Mouse (Mus musculus) liver, embryonic 16.5 days (tissue): ENCODE results near the gene Dnajb1. TPM values are rescaled to one million over a fixed set of nuclear protein-coding genes. Genes with fewer than 3 reads are reported as not detected.

Experiments
- ATAC-seq: fragments of 200-750 bp; cut with Nextera tagmentation; 2 replicates; pipeline ENCODE4 v1.8.0; 2017; ENCODE audit warnings: low read depth, mild to moderate bottlenecking, moderate number of reproducible peaks, moderate library complexity
- H3K27ac ChIP-seq: fragments of 300-500 bp; sonication (generic); 2 replicates; pipeline ENCODE4 v1.5.1; 2014; ENCODE audit warnings: mild to moderate bottlenecking, low read length
- H3K27me3 ChIP-seq: fragments of 300-500 bp; sonication (generic); 2 replicates; pipeline ENCODE4 v1.6.1; 2014; ENCODE audit warnings: low read depth, low read length, mixed read lengths; ENCODE audit not compliant: control insufficient read depth, insufficient read depth
- H3K36me3 ChIP-seq: fragments of 300-500 bp; sonication (generic); 2 replicates; pipeline ENCODE4 v1.6.1; 2014; ENCODE audit warnings: mild to moderate bottlenecking; ENCODE audit not compliant: control insufficient read depth, insufficient read depth
- H3K4me1 ChIP-seq: fragments of 300-500 bp; sonication (generic); 2 replicates; pipeline ENCODE4 v1.6.1; 2014; ENCODE audit warnings: low read depth, low read length, mixed read lengths; ENCODE audit not compliant: control insufficient read depth
- H3K4me2 ChIP-seq: fragments of 300-500 bp; sonication (generic); 2 replicates; pipeline ENCODE4 v1.6.1; 2014; ENCODE audit warnings: low read depth, low read length, mixed read lengths
- H3K4me3 ChIP-seq: fragments of 300-500 bp; sonication (generic); 2 replicates; pipeline ENCODE4 v1.5.1; 2014; ENCODE audit warnings: low read depth, mild to moderate bottlenecking, low read length
- H3K9ac ChIP-seq: fragments of 300-500 bp; sonication (generic); 2 replicates; pipeline ENCODE4 v1.6.1; 2014; ENCODE audit warnings: low read depth, low read length
- H3K9me3 ChIP-seq: fragments of 300-500 bp; sonication (generic); replicated peaks from 2 replicates; pipeline ENCODE4 v1.6.1; 2016; ENCODE audit warnings: low read length; ENCODE audit not compliant: control insufficient read depth
- WGBS: fragments of 180-500 bp; shearing (Covaris S2); extraction: QIAGEN DNeasy Blood & Tissue Kit; methylation state at CpG from one replicate; pipeline ENCODE4 v1.1.7; 2014; ENCODE audit not compliant: insufficient replicate concordance; 5-methylcytosine and 5-hydroxymethylcytosine counted together
- polyA plus RNA-seq: library from polyadenylated mRNA; unstranded; fragments of >200 nt; fragmentation: Nextera tagmentation; extraction: Ambion mirVana; gene quantifications from 2 replicates; pipeline ENCODE4 v1.2.1, GENCODE M21; 2015

Dnajb1 gene
- polyA plus RNA-seq, 1 experiment from 2014 or later, result 50.1 TPM

DNA sequence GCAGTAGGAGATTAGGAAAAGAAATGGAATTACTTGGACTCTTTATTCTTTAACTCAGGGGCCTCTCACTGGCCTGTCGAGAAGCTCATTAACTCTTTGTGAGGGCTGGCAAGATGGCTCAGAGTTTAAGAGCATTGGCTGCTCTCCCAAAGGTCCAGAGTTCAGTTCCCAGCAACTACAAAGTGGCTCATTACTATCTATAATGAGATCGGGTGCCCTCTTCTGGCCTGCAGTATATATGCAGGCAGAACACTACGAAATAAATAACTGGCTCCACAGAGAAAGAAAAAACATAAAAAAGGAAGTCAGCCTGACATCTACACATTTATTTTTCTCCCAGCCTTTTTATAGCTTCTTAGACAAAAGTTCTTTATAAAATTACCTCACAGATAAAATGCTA, 11.6 kb upstream of the Dnajb1 start:
- H3K27ac ChIP-seq, result peak overlapping the region; percentile 18; the same call in 1 of the 2 replicates
- H3K9me3 ChIP-seq, result no peaks in the 10 kb centered on the region
- H3K9ac ChIP-seq, result no peak overlapping the region
- 17% methylated on average over 3 of the region's 3 CpGs for WGBS
- no peak overlapping the region for H3K4me3 ChIP-seq
- H3K4me2 ChIP-seq, result no peak overlapping the region
- no peak for ATAC-seq
- peaks cover 59% of the 10 kb centered on the region for H3K4me1 ChIP-seq
- H3K36me3 ChIP-seq, result no peaks in the 10 kb centered on the region
- no peaks in the 10 kb centered on the region for H3K27me3 ChIP-seq

DNA sequence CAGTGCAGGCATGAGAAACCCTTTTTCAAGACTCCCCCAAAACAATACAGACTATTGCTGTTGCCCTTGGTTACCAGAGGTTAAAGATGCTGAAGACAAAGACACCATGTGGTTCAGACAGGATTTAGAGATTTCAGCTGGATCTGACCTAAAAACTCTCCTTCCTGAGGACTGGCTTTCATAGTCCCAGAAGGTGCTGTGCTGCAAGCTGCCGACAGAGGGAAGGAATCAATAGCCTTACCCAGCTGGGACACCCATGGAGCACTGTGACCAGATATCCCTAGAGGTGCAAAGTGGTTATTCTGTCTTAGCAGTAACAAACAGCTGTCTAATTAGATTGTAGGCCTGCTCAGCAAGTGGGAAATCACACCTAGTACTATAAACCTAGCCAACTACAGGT, 9.8 kb upstream of the Dnajb1 start:
- Histone ChIP-seq H3K9ac (no peak overlapping the region), H3K9me3 (no peaks in the 10 kb centered on the region), H3K4me2 (no peak overlapping the region), H3K4me3 (no peak overlapping the region), H3K4me1 (peaks cover 59% of the 10 kb centered on the region), H3K27me3 (no peaks in the 10 kb centered on the region), H3K27ac (no peak overlapping the region), H3K36me3 (no peaks in the 10 kb centered on the region)
- 45% methylated on average over 1 of the region's 1 CpGs for WGBS
- no peak for ATAC-seq

DNA sequence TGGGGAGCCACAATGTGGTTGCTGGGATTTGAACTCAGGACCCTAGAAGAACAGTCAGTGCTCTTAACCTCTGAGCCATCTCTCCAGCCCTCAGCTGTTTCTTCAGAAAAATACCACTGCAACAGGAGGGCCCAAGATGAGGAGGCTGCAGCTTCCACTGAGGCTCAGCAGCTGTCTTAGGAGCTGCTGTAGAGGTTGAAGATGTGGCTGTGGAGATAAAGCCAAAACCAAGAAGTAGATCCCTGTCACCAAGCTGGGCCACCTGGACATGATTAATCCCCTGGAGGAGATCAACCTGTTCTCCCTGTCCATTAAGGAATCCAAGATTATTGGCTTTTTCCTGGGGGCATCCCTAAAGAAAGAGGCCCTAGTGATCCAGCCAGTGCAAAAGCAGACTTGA, 8.2 kb upstream of the Dnajb1 start:
- Histone ChIP-seq H3K27me3 (no peaks in the 10 kb centered on the region), H3K9ac (peak overlapping the region; percentile 54), H3K27ac (peak overlapping the region; percentile 95), H3K36me3 (peaks cover 5% of the 10 kb centered on the region; the same call in 1 of the 2 replicates), H3K4me1 (peaks cover 59% of the 10 kb centered on the region), H3K4me3 (peak overlapping the region; percentile 10; the same call in 1 of the 2 replicates), H3K4me2 (peak overlapping the region; percentile 59), H3K9me3 (no peaks in the 10 kb centered on the region)
- peak; percentile 49 for ATAC-seq

DNA sequence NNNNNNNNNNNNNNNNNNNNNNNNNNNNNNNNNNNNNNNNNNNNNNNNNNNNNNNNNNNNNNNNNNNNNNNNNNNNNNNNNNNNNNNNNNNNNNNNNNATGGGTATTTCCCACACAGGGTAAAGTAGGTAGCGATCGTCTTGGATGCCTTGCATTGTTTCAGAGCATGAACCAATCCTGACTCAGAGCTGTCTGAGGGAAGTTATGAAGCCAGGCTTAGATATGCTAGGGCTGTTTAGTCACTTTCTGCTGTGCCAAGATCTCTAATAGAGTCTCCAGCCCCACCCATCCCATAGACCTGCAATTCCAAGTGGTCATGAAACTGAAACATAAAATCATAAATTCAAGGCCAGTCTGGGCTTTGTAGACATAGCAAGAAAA, 5.4 kb upstream of the Dnajb1 start:
- Histone ChIP-seq H3K4me1 (peaks cover 75% of the 10 kb centered on the region), H3K27me3 (no peaks in the 10 kb centered on the region), H3K9me3 (no peaks in the 10 kb centered on the region), H3K4me3 (no peak overlapping the region), H3K4me2 (no peak overlapping the region), H3K36me3 (peaks cover 5% of the 10 kb centered on the region; the same call in 1 of the 2 replicates), H3K27ac (peak overlapping the region; percentile 94), H3K9ac (no peak overlapping the region)
- WGBS, result 75% methylated on average over 2 of the region's 2 CpGs
- ATAC-seq, result no peak

DNA sequence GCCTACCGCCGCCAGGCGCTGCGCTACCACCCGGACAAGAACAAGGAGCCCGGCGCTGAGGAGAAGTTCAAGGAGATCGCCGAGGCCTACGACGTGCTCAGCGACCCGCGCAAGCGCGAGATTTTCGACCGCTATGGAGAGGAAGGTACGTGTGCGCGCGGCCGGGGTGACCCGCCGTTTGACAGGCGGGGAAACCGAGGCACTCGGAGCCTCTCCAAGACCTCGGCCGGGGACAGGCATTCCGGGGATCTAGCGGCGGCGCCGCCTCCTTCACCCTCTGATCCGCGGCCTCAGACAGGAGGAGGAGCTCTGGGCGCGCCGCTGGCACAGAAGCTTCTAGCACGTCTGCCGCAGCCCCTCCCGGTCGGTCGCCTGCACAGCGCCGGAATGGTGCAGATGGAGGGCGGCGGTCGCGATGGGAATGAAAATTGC, 421 bp downstream of the Dnajb1 start:
- no peaks in the 10 kb centered on the region for H3K27me3 ChIP-seq
- peaks cover 37% of the 10 kb centered on the region for H3K36me3 ChIP-seq
- H3K9ac ChIP-seq, result peak overlapping the region; percentile 91
- peak overlapping the region; percentile 81 for H3K4me3 ChIP-seq
- peak overlapping the region; percentile 98 for H3K27ac ChIP-seq
- WGBS, result under 1% methylated on average over 51 of the region's 51 CpGs
- H3K4me1 ChIP-seq, result peaks cover 52% of the 10 kb centered on the region
- no peaks in the 10 kb centered on the region for H3K9me3 ChIP-seq
- peak overlapping the region; percentile 73 for H3K4me2 ChIP-seq
- ATAC-seq, result peak; percentile 72

DNA sequence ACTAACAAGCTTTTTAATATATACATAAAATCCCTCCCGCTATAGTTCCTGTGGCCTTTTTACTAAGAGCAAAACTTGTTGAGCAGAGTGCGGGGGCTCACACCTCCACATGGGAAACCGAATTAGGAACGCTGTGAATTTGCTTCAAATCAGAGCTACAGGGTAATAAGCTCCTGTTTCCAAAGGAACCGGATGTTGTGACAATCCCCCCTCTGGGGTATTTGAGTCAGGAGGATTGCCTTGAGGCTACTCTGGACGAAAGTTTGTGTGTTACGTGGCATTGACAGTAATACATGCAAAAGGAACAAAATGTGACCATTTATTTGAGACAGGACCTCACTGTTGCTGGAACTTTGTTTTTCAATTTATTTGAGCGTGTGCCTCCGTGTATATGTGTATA, 1.1 kb downstream of the Dnajb1 start:
- Histone ChIP-seq H3K27ac (peak overlapping the region; percentile 98), H3K36me3 (peaks cover 38% of the 10 kb centered on the region), H3K4me3 (peak overlapping the region; percentile 81), H3K27me3 (no peaks in the 10 kb centered on the region), H3K9ac (peak overlapping the region; percentile 91), H3K4me1 (peaks cover 52% of the 10 kb centered on the region), H3K9me3 (no peaks in the 10 kb centered on the region), H3K4me2 (peak overlapping the region; percentile 73)
- ATAC-seq, result no peak
- WGBS, result 15% methylated on average over 9 of the region's 9 CpGs

DNA sequence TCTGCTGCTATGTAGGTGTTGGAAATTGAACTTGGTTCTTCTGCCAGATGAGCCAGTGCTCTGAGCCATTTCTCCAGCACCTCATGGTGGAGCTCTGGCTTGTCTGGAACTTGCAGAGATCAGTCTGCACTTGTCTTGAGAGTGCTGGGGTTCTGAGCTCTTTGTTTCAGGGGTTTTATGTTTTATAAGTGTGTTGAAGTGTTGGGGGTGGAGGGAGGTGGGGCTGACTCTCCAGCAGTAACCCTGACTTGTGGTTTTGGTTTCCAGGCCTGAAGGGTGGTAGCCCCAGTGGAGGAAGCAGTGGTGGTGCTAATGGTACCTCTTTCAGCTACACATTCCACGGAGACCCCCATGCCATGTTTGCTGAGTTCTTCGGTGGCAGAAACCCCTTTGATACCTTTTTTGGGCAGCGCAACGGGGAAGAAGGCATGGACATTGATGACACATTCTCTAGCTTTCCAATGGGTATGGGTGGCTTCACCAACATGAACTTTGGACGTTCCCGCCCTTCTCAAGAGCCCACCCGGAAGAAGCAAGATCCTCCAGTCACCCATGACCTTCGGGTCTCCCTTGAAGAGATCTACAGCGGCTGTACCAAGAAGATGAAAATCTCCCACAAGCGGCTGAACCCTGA, 1.7 kb downstream of the Dnajb1 start:
- peaks cover 34% of the 10 kb centered on the region for H3K36me3 ChIP-seq
- WGBS, result 64% methylated on average over 10 of the region's 10 CpGs
- H3K27me3 ChIP-seq, result no peaks in the 10 kb centered on the region
- peak overlapping the region; percentile 81 for H3K4me3 ChIP-seq
- H3K9me3 ChIP-seq, result no peaks in the 10 kb centered on the region
- peak overlapping the region; percentile 73 for H3K4me2 ChIP-seq
- no peak for ATAC-seq
- H3K9ac ChIP-seq, result peak overlapping the region; percentile 91
- H3K27ac ChIP-seq, result no peak overlapping the region
- peaks cover 49% of the 10 kb centered on the region for H3K4me1 ChIP-seq

DNA sequence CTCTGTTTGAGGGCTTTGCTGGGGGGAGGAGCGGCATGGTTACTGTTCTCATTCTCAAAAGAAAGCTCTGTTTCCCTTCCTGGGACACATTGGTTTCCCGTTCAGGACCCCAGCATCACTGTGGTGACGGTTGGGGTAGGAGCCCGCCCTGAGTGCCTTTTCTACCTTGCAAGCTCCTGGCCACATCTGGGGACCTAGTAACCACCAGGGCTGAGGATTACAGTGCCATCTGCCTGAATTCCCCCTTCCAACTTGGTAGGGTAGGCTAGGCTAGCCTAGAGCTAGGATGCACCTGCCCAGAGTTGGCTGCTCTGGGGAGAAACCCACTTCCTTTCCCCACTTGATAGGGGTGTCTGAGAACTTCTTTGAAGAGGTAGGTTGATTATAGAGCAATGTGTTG, 3.9 kb downstream of the Dnajb1 start:
- Histone ChIP-seq H3K4me1 (peaks cover 27% of the 10 kb centered on the region), H3K9ac (no peak overlapping the region), H3K36me3 (peaks cover 34% of the 10 kb centered on the region), H3K27ac (no peak overlapping the region), H3K4me2 (no peak overlapping the region), H3K4me3 (no peak overlapping the region), H3K27me3 (no peaks in the 10 kb centered on the region), H3K9me3 (no peaks in the 10 kb centered on the region)
- no peak for ATAC-seq
- WGBS, result 92% methylated on average over 4 of the region's 4 CpGs

DNA sequence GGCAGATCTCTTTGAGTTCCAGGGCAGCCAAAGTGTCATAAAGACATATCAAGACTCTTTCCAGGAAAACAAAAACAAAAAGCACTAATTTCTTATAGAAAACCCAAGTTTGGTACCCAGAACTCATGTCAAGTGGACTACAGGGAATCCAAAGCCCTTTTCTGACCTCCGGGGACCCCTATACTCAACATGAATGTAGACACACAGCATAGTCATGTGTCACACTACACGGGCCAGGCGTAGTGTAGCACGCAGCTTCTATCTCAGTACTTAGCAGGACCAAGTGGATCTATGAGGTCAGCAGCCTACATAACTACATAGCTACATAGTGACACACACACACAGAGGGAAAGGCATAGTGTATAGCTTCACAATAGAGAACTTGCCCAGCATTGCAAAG, 5.7 kb downstream of the Dnajb1 start:
- 88% methylated on average over 4 of the region's 4 CpGs for WGBS
- no peak overlapping the region for H3K4me2 ChIP-seq
- no peaks in the 10 kb centered on the region for H3K9me3 ChIP-seq
- no peak overlapping the region for H3K4me3 ChIP-seq
- H3K9ac ChIP-seq, result no peak overlapping the region
- peaks cover 34% of the 10 kb centered on the region for H3K36me3 ChIP-seq
- H3K27ac ChIP-seq, result no peak overlapping the region
- H3K4me1 ChIP-seq, result peaks cover 23% of the 10 kb centered on the region
- H3K27me3 ChIP-seq, result no peaks in the 10 kb centered on the region
- ATAC-seq, result no peak
